Mouse (Mus musculus) embryonic stem cell, embryonic (primary cell): Measurements from ENCODE around the gene Sgca.

Source experiments
- CTCF ChIA-PET, 4 experiments: fragments of 300-600 bp in 2 of 4; fragments of 350-600 bp in 2 of 4; sonication (Branson Sonifier 250); formaldehyde crosslinking; loops; one replicate each; lab custom pipeline; 2022; ENCODE audit warnings: inconsistent platforms in 2 of 4; lab: Charles Lee
- POLR2A ChIA-PET, 4 experiments: fragments of 300-600 bp in 2 of 4; fragments of 350-600 bp in 2 of 4; sonication (Branson Sonifier 250); formaldehyde crosslinking; loops; one replicate each; lab custom pipeline; 2022; ENCODE audit warnings: antibody characterized with exemption in 4 of 4, inconsistent platforms in 1 of 4; lab: Charles Lee

The Sgca gene

DNA sequence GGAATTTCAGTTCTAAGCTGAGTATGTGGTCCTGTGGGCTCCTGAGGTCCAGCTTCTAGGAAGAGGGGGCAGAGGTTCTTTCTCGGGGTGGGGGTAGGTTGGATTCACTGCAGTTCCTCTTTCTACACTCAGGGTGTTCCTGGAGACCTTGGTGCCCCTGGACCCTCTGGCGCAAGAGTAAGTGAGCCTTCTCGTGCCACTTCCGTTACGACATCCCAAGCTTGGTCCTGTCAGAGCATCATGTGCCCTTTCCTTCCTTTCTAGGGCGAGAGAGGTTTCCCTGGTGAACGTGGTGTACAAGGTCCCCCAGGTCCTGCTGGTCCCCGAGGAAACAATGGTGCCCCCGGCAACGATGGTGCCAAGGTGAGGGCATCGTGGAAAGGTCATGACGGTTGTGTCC is 30.9 kb downstream of the Sgca start:
- POLR2A ChIA-PET: interaction anchor here in 3 of 4 experiments (0.5 to 1.3 kb wide), 4 partner anchors 13 to 229 kb away, joined by 3 to 5 read pairs (median 4); no protein-coding TSS in a partner anchor
- CTCF ChIA-PET: interaction anchor here in 3 of 4 experiments (0.5 to 6.0 kb wide), 8 partner anchors 13 to 160 kb away, joined by 3 to 47 read pairs (median 4); partner anchors contain the start of gene Hils1 (in 1 of the 3)

DNA sequence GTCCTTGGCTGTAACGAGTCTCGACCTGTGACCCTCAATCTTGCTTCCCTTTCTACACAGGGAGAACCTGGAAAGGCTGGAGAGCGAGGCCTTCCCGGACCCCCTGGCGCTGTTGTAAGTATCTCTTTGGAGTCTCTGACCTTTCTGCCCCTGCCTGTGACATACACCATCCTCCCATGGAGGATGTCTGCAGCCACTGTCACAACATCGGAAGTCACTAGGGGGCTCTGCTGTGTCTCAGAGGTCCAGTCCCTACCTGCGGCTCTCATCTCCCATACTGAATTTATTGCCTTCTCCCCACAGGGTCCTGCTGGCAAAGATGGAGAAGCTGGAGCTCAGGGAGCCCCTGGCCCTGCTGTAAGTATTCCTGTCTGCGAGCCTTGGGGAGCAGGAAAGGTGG is 31.8 kb downstream of the Sgca start:
- ChIA-PET POLR2A (no interaction called here), CTCF (interaction anchor here in 2 of 4 experiments (0.8 to 6.0 kb wide), 4 partner anchors 12 to 24 kb away, joined by 3 to 47 read pairs (median 12); partner anchors contain the start of gene Hils1 (in 1 of the 2))

DNA sequence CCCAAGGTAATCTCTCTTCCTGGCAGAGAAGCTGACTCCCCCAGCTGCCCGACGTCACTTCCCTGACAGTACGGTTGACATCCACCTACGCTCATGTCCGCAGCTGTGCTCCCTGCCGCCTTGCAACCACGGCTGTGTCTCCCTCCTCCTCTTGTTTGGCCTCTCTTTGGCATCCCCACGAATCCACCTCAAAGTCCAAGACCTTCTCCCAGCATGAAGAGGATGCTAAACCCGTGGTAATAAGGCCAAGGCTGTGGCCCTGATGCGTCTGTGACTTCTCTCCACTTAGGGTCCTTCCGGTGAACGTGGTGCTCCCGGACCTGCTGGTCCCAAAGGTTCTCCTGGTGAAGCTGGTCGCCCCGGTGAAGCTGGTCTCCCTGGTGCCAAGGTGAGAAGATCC is 33.1 kb downstream of the Sgca start:
- ChIA-PET POLR2A (interaction anchor here in 2 of 4 experiments (0.6 to 1.6 kb wide), 3 partner anchors 14 to 100 kb away, joined by 3 to 5 read pairs (median 4); no protein-coding TSS in a partner anchor), CTCF (interaction anchor here (0.8 to 6.8 kb wide), 26 partner anchors 11 to 315 kb away, joined by 3 to 95 read pairs (median 8); partner anchors contain the start of gene Hils1 (in 1 of the 4))

DNA sequence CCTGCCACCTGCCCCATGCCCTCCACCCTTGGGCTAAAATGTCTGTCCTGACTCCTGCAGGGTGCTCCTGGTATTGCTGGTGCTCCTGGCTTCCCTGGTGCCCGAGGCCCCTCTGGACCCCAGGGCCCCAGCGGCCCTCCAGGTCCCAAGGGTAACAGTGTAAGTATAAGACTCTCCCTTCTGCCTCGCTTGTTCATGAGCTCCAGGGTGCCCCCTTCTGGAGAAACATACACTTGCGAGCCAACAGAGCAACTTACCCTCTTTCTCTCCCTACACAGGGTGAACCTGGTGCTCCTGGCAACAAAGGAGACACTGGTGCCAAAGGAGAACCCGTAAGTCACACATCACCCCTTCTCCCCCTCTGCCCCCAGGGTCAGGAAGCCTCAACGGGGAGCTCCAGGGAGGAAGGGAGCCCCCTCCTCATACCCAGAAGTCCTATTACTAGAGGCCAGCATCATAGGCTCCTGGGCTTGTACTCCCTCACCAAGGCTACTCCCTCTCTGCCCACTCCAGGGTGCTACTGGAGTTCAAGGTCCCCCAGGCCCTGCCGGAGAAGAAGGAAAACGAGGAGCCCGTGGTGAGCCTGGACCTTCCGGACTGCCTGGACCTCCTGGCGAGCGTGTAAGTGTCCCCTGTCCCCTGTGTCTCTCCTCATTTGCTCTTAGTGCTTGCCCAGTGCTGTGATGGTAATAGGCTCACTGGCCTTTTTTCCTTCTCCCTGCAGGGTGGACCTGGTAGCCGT is 33.7 kb downstream of the Sgca start:
- POLR2A ChIA-PET: interaction anchor here in 3 of 4 experiments (0.6 to 1.6 kb wide), 12 partner anchors 9 to 101 kb away, joined by 3 to 5 read pairs (median 4); no protein-coding TSS in a partner anchor
- CTCF ChIA-PET: interaction anchor here (0.5 to 6.8 kb wide), 76 partner anchors 9 to 558 kb away, joined by 3 to 95 read pairs (median 4); partner anchors contain the start of genes Hils1 (in 2 of the 4), Pdk2 (in 1 of the 4), Ppp1r9b (in 1 of the 4) and Xylt2 (in 1 of the 4)

DNA sequence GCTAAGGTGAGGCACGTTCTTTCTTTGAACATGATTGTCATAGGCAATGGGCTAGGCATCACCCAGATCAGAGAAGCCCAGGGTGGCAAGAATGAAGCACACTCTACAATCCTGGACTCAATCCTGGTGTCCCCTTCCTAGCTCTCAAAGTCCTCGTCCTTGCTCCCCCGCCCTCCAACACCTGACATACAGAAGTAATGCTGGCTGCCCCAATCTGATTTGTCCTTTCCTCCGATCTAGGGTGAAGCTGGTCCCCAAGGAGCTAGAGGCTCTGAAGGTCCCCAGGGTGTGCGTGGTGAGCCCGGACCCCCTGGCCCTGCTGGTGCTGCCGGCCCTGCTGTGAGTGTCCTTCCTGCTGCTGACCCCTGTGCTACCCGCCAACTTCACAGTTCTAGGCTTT is 34.4 kb downstream of the Sgca start:
- ChIA-PET CTCF (interaction anchor here (0.5 to 6.8 kb wide), 76 partner anchors 8 to 925 kb away, joined by 3 to 95 read pairs (median 4); partner anchors contain the start of genes Hils1 (in 2 of the 4), Pdk2 (in 1 of the 4), Ppp1r9b (in 1 of the 4) and Xylt2 (in 1 of the 4)), POLR2A (interaction anchor here in 3 of 4 experiments (0.6 to 1.6 kb wide), 14 partner anchors 11 to 490 kb away, joined by 3 to 10 read pairs (median 4); partner anchors contain the start of gene Sgca (in 1 of the 3))

DNA sequence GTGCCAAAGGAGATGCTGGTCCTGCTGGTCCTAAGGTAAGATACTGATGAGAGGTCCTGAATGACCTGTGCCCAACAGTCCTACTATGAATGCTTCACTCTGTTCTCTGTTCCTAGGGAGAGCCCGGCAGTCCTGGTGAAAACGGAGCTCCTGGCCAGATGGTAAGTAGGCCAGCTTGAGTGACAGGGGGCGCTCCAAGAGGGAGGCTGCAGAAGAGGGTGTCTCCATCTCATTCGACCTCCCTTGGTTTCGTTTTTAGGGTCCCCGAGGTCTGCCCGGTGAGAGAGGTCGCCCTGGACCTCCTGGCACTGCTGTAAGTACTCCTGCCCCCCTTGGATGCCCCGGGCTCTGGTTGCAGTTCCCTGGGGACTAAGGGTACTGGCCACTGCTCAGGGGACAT is 35.0 kb downstream of the Sgca start:
- CTCF ChIA-PET: interaction anchor here (0.6 to 6.8 kb wide), 37 partner anchors 9 to 924 kb away, joined by 3 to 95 read pairs (median 4); partner anchors contain the start of gene Hils1 (in 1 of the 4)

DNA sequence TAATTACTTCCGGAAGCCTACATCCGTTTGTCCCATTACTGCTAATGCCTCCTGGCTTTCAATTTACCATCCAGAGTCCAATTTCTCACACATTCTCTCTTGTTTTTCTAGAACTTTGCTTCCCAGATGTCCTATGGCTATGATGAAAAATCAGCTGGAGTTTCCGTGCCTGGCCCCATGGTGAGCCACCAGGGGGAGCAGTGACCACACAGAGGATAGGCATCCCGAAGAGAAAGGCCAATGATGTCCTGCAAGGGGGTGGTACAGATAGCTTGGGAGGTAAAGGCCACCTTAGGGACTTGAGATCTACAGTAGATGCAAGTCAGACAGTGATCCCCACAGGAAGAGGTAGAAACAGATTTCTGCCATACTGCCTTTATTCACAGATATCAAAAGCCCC is 36.8 kb downstream of the Sgca start:
- ChIA-PET POLR2A (interaction anchor here in 1 of 4 experiments (1.2 kb wide), 2 partner anchors 67 to 372 kb away, joined by 3 read pairs; no protein-coding TSS in a partner anchor), CTCF (interaction anchor here (0.5 to 7.6 kb wide), 47 partner anchors 9 to 987 kb away, joined by 3 to 151 read pairs (median 4); partner anchors contain the start of genes Hils1 (in 1 of the 4) and Rsad1 (in 1 of the 4))

More for the DNA sequence above, 35.0 kb downstream of the Sgca start:
- POLR2A ChIA-PET: interaction anchor here in 3 of 4 experiments (0.6 to 1.5 kb wide), 8 partner anchors 11 to 489 kb away, joined by 3 to 10 read pairs (median 4); partner anchors contain the start of gene Sgca (in 1 of the 3)

DNA sequence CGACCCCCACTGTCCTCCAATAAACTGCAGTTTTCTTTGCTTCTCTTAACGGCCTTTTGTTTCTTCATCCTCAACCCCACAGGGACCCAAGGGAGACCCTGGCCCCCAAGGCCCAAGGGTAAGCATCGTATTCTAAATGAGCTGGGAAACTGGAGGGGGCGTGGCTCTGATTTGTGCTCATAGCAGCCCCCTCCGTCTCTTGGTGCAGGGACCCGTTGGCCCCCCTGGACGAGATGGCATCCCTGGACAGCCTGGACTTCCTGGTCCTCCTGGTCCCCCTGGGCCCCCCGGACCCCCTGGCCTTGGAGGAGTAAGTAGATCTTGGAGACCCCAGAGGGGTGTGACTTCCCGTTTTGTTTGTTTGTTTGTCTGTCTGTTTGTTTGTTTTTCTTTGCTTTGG is 37.8 kb downstream of the Sgca start:
- CTCF ChIA-PET: interaction anchor here (0.5 to 7.6 kb wide), 15 partner anchors 25 to 390 kb away, joined by 3 to 151 read pairs (median 7); partner anchors contain the start of gene Rsad1 (in 1 of the 4)
- POLR2A ChIA-PET: interaction anchor here in 1 of 4 experiments (1.2 kb wide), 1 partner anchor 373 kb away, joined by 3 read pairs; no protein-coding TSS in a partner anchor

DNA sequence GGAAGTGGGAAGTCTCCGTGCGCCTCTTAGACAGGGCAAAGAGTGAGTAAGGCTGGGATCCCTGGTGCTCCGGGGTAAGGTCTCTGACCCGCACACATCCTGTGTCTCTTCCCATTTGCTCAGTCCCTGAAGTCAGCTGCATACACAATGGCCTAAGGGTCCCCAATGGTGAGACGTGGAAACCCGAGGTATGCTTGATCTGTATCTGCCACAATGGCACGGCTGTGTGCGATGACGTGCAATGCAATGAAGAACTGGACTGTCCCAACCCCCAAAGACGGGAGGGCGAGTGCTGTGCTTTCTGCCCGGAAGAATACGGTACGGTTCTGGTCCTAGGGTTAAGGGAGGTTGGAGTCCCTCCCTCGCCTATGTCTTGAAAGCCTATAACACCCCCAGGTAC is 38.3 kb downstream of the Sgca start:
- ChIA-PET POLR2A (interaction anchor here in 1 of 4 experiments (0.7 to 1.6 kb wide), 5 partner anchors 19 to 208 kb away, joined by 3 to 6 read pairs (median 3); no protein-coding TSS in a partner anchor), CTCF (interaction anchor here (0.5 to 7.6 kb wide), 40 partner anchors 8 to 786 kb away, joined by 3 to 151 read pairs (median 6); no protein-coding TSS in a partner anchor)

DNA sequence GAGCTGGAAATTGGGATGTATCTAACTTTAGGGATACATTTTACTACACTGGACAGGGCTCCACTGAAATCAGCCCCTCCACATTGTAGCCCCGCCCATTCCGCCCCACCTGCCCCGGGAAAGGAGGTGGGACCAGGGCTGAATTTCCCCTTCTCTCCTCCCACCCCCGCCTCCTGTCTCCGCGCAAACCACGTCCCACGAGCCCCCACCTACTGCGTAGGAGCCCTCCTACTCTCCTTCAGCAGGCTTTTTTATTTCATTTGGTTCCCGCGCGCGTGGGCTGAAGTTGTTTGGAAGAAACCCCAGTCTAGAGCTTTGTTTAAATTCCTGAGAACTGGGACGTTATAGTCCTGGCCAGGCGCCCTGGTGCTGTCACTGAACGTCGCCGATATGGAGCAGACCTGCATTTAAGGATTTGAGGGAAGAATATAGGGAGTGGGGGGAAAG is 38.8 kb downstream of the Sgca start:
- ChIA-PET POLR2A (interaction anchor here in 2 of 4 experiments (0.7 to 1.6 kb wide), 11 partner anchors 19 to 207 kb away, joined by 3 to 7 read pairs (median 3); no protein-coding TSS in a partner anchor), CTCF (interaction anchor here (0.6 to 7.6 kb wide), 53 partner anchors 9 to 785 kb away, joined by 3 to 151 read pairs (median 6); no protein-coding TSS in a partner anchor)

DNA sequence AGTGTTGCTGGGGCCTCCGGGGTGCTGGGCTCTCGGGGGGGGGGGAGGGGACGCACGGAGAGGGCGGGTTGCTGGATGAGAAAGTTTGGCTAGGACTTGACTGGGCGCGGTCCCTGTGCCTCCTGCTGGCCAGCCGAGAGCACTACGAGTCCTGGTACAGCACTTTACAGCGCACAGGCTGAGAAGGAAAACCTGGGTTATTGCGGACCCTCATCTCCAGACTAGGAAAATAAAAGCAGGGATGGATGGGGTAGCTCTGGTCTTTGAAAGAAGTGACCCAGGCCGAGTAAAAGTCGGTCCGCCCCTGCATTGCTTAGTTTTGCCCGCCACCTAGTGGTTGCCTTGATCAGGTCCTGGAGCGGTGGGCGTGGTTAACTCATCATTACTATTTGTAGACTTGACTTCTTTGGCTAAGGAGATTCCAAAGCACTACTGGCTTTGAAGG is 39.3 kb downstream of the Sgca start:
- ChIA-PET POLR2A (interaction anchor here (0.6 to 1.6 kb wide), 13 partner anchors 20 to 175 kb away, joined by 3 to 8 read pairs (median 3); partner anchors contain the start of gene Ppp1r9b (in 1 of the 4)), CTCF (interaction anchor here (0.6 to 7.6 kb wide), 59 partner anchors 8 to 314 kb away, joined by 3 to 151 read pairs (median 5); no protein-coding TSS in a partner anchor)

DNA sequence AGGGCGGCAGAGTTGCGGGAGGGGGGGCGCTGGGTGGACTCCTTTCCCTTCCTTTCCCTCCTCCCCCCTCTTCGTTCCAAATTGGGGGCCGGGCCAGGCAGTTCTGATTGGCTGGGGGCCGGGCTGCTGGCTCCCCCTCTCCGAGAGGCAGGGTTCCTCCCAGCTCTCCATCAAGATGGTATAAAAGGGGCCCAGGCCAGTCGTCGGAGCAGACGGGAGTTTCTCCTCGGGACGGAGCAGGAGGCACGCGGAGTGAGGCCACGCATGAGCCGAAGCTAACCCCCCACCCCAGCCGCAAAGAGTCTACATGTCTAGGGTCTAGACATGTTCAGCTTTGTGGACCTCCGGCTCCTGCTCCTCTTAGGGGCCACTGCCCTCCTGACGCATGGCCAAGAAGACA is 40.1 kb downstream of the Sgca start, which contains the start of gene Col1a1:
TSS of gene Col1a1 (plus strand) at position 180 of the 400 bp plus-strand sequence.
- ChIA-PET CTCF (interaction anchor here (0.5 to 7.6 kb wide), 47 partner anchors 9 to 1035 kb away, joined by 3 to 151 read pairs (median 6); no protein-coding TSS in a partner anchor), POLR2A (interaction anchor here in 3 of 4 experiments (0.9 to 1.5 kb wide), 5 partner anchors 22 to 111 kb away, joined by 3 to 7 read pairs (median 3); partner anchors contain the start of gene Ppp1r9b (in 1 of the 3))

DNA sequence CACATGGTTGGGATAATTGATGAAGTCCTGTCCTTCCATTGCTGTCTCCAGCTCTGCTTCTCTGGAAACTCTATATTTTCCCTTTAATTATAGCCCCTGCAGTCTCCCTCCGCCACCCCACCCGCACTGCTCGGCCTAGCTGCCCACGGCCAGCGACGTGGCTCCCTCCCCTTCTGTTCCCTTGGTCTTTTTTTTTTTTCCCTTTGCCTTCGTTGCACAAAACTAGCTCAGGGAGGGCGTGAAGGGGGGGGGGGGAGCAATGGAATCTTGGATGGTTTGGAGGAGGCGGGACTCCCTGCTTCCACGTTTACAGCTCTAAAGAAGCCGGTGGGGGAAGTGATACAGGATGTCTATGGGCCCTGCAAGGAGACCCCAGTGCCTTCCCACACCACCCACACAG is 41.6 kb downstream of the Sgca start:
- ChIA-PET POLR2A (interaction anchor here in 1 of 4 experiments (0.6 to 0.9 kb wide), 2 partner anchors 68 to 95 kb away, joined by 3 read pairs; no protein-coding TSS in a partner anchor), CTCF (interaction anchor here (0.6 to 7.6 kb wide), 12 partner anchors 18 to 205 kb away, joined by 3 to 151 read pairs (median 6); no protein-coding TSS in a partner anchor)

DNA sequence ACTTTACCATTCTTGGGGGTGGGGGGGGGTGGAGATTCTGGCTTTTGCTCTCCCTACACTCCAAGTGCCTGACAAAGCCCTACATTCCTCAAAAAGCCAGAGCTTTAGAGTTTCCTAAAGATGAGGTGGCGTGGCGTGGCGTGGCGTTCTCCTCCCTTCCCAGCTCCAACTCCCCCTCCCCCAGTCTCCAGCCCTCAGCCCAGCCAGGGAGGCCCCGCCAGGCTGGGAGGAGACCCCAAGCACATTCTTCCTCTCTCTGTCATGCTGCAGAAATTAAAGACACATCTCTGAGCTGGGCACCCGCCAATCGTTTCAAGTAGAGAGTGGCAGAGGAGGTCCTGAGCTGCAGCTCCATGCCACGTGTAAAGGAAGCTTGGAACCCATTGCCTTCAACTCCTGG is 42.5 kb downstream of the Sgca start:
- POLR2A ChIA-PET: interaction anchor here (0.6 to 1.6 kb wide), 7 partner anchors 15 to 316 kb away, joined by 3 to 6 read pairs (median 3); no protein-coding TSS in a partner anchor
- CTCF ChIA-PET: interaction anchor here (0.6 to 7.6 kb wide), 19 partner anchors 9 to 354 kb away, joined by 3 to 151 read pairs (median 5); no protein-coding TSS in a partner anchor

DNA sequence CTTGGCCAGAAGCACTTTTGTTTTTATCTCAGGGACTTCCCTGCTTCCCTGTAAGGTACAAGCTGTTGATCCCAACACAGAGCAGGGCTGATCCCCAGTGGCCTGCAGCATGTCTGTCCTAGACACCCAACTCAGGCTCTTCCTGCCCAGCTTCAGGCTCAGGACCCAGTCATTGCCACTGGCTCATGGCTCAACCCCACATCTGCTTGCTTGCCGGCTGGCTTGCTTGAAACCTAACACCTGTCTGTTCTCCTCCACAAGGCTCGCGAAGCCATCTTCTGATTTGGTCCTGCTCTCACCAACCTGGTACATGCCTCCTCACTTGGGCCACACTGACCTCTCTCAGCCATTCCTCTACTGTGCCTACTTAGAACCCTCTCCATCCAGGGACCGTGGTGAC is 46.0 kb downstream of the Sgca start:
- ChIA-PET POLR2A (interaction anchor here in 2 of 4 experiments (1.2 to 1.8 kb wide), 3 partner anchors 11 to 17 kb away, joined by 3 to 4 read pairs (median 3); no protein-coding TSS in a partner anchor), CTCF (interaction anchor here in 3 of 4 experiments (0.5 to 5.7 kb wide), 10 partner anchors 9 to 213 kb away, joined by 3 to 24 read pairs (median 8); no protein-coding TSS in a partner anchor)

DNA sequence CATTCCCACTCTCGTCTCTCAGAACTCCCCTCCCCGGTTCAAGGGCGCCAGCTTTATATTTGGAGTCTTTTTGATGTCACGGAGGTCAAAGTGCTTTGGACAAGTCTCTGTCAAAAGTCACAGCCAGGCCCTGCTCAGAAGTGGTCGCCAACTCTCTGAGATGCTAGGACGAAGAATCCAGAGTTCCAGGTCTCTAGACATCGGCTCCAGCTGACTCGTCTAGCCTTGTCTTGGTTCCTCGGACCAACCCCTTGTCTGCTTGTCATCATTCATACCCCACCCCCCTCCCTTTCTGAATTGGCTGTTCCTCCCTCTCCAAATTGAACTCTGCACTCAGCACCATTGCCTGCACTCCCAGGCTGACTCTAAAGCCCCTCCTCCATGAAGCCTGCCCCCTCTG is 46.5 kb downstream of the Sgca start:
- ChIA-PET POLR2A (interaction anchor here (0.5 to 1.8 kb wide), 11 partner anchors 10 to 792 kb away, joined by 3 to 4 read pairs (median 3); no protein-coding TSS in a partner anchor), CTCF (interaction anchor here (0.5 to 5.7 kb wide), 20 partner anchors 10 to 213 kb away, joined by 3 to 24 read pairs (median 6); no protein-coding TSS in a partner anchor)
